Mouse (Mus musculus) adrenal gland, postnatal 25 days (tissue): Measurements from ENCODE around the gene Olfr768. TPM values are rescaled to one million over a fixed set of nuclear protein-coding genes. Genes with fewer than 3 reads are reported as not detected.
"Not testable (repeated sequence)": the region's sequence is repeated elsewhere in the genome, so short reads cannot be mapped to it uniquely, and the experiment has no call there.

Source experiments
- DNase-seq: peaks from one replicate; pipeline ENCODE4 v3.0.0; 2021; ENCODE audit warnings: mixed read lengths
- long read RNA-seq: library from polyadenylated mRNA; stranded (forward); transcript quantifications from one replicate; pipeline ENCODE4 v2.0.0, GENCODE M21; 2021
- total RNA-seq: library from RNA; stranded (reverse); gene quantifications from 2 replicates; pipeline ENCODE4 v1.2.3, GENCODE M21; 2021

The Olfr768 gene
- total RNA-seq = not detected in 2 replicates
- long read RNA-seq = 0 reads

DNA sequence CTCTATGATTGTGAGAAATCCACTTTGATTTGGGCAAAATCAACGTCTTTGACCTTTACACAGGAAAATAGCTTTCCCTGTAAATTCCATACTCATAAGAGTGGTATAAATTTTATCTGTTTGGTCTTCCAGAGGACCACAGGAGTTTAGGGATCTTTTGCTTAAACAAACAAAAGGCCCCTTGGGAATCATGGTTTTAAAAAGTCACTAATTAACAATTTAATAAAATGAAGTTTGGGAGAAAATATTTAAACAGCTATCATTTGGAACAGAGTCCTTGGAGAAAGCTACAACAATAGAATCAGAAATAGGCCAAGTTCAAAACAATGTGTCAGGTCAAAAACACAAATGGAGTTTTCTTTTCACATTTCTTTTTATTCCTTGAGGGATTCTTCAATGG, at the start of gene Olfr768:
Olfr768 (minus strand) TSS at position 101 of the 400 bp plus-strand sequence.
- no peak for DNase-seq

DNA sequence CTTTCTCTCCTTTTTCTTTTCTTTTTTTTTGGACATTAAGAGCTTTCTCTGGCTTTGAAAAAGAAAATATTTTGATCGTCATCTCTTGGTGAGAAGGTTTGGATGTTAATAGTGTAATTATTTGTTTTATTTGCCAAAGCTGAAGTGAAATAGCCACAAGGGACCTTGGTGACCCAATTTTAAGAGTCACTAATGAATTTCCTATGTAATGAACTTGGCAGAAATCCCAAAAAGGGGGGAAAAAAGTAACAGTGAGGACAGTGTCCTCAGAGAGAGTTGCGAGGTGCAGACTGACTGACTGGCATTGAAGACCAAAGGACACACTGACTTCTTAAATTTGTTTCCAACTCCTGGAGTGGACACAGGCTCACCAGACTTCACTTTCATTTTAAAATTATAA, 39.7 kb upstream of the Olfr768 start, which contains the start of gene Olfr770:
Olfr770 (minus strand) TSS at position 101 of the 400 bp plus-strand sequence.
- no peak for DNase-seq

- DNase-seq = no peak
These were observed 18.6 kb upstream of the Olfr768 start, which contains the start of gene Olfr769 for GRCm38 (mm10) chr10:129117761-129118160. Olfr769 (minus strand) TSS chr10:129117861.

- DNase-seq = no peak
These were observed 16.0 kb upstream of the Olfr768 start for GRCm38 (mm10) chr10:129115146-129115545.

DNA sequence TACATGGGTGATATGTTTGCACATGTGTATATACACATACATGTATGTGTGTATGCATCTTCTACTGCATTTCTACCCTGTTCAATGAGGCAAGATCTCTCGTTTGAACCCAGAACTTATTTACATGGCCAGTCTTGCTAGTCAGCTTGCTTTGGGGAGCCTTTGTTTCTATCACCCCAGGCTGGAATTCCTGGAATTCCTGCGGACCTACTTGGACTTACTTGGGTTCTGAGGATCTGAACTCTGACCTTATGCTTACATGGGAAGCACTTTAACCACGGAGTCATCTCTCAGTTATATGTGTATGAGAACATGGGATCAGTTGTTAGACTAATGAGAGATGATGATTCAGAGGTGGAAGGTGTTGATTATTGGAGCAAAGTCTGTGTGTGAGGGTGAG, 2.1 kb upstream of the Olfr768 start:
- no peak for DNase-seq

GRCm38 (mm10) chr10:129082810-129083209, 16.4 kb downstream of the Olfr768 start, which contains the start of gene Olfr767:
Olfr767 (minus strand) TSS chr10:129082910.
- DNase-seq = not testable (repeated sequence)

DNA sequence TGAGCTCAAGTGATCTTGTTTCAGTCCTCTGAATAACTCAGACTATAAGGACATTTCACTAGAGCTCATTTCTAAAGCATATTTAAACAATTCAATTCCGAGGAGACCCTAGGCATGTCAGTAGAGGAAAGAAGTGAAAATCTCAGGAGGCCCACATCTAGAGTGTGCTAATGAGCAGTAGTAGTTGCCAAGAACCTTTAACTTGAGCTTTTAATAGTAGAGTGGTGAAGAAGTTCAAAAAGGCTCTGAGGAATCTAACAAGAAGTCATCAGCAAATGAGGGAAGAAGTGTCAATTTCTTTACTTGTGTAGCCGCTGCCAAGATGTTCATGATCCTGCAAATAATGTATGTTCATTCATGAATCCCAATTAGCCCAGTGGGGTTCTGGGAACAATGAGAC, 30.3 kb downstream of the Olfr768 start, which contains the start of gene Olfr766-ps1:
Olfr766-ps1 (minus strand) TSS at position 101 of the 400 bp plus-strand sequence.
- DNase-seq = no peak

DNA sequence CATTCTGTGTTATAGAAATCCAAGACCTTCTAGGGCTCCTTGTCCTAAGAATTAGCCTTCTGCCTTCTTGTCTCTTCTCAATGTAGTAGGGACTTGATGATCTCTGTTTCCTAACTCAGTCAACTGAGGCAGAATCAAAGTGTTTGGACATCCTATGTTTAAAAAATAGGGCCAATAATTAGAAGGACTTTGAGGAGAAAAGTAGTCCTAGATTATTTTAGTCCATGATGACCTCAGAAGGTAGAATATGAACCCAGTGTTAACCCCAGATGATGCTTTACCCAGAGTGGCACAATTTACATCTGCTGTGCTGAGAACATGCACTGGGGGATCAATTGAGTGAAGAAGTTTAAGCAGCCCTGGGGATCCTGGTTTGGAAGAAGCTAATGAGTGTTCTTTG, 49.3 kb downstream of the Olfr768 start, which contains the start of gene Olfr765:
Olfr765 (minus strand) TSS at position 101 of the 400 bp plus-strand sequence.
- not testable (repeated sequence) for DNase-seq

Other genes starting within 250 kb of the Olfr768 start
- gene Gdf11, start 207.7 kb downstream of the Olfr768 start, total RNA-seq = 1.5 and 1.9 TPM in 2 replicates
- 238 and 302 TPM in 2 replicates for gene Cd63, start 198.4 kb downstream of the Olfr768 start, total RNA-seq
- 7.7 and 15.9 TPM in 2 replicates for gene Rdh5, start 176.5 kb downstream of the Olfr768 start, total RNA-seq
- gene Bloc1s1, start 175.3 kb downstream of the Olfr768 start, total RNA-seq = 189 and 195 TPM in 2 replicates
- 9.6 and 10.2 TPM in 2 replicates for gene Itga7, start 165.6 kb downstream of the Olfr768 start, total RNA-seq
- gene Mettl7b, start 138.4 kb downstream of the Olfr768 start, total RNA-seq = 5.7 TPM in 1 of 2 replicates, not detected in the other
- gene Olfr9, start 109.9 kb downstream of the Olfr768 start, total RNA-seq = not detected in 2 replicates
- gene Olfr763, start 88.6 kb downstream of the Olfr768 start, total RNA-seq = not detected in 2 replicates
- not detected in 2 replicates for gene Olfr764-ps1, start 59.5 kb downstream of the Olfr768 start, total RNA-seq
- gene Olfr765, start 49.4 kb downstream of the Olfr768 start, total RNA-seq = not detected in 2 replicates
- not detected in 2 replicates for gene Olfr766-ps1, start 30.4 kb downstream of the Olfr768 start, total RNA-seq
- not detected in 2 replicates for gene Olfr767, start 16.5 kb downstream of the Olfr768 start, total RNA-seq
- gene Olfr769, start 18.5 kb upstream of the Olfr768 start, total RNA-seq = not detected in 2 replicates
- not detected in 2 replicates for gene Olfr770, start 39.6 kb upstream of the Olfr768 start, total RNA-seq
- gene Olfr771, start 65.4 kb upstream of the Olfr768 start, total RNA-seq = not detected in 2 replicates
- gene Olfr772, start 78.5 kb upstream of the Olfr768 start, total RNA-seq = not detected in 2 replicates
- gene Olfr773, start 88.0 kb upstream of the Olfr768 start, total RNA-seq = not detected in 2 replicates
- gene Olfr774, start 136.8 kb upstream of the Olfr768 start, total RNA-seq = not detected in 2 replicates
- not detected in 2 replicates for gene Olfr775, start 149.0 kb upstream of the Olfr768 start, total RNA-seq
- gene Olfr776, start 159.8 kb upstream of the Olfr768 start, total RNA-seq = not detected in 2 replicates
- not detected in 2 replicates for gene Olfr777, start 172.1 kb upstream of the Olfr768 start, total RNA-seq
- not detected in 2 replicates for gene Olfr780, start 218.7 kb upstream of the Olfr768 start, total RNA-seq
- gene Olfr781, start 229.5 kb upstream of the Olfr768 start, total RNA-seq = not detected in 2 replicates
- gene Olfr782, start 249.5 kb upstream of the Olfr768 start, total RNA-seq = not detected in 2 replicates